Mouse (Mus musculus) CH12.LX (cell line): ENCODE data around the gene Il20. TPM values are rescaled to one million over a fixed set of nuclear protein-coding genes. Genes with fewer than 3 reads are reported as not detected.
A peak's percentile ranks its signal among the peaks of the same experiment; 100 is the strongest.

Source experiments
- DNase-seq: peaks from one replicate; pipeline ENCODE4 v3.0.0-alpha.2; 2013; ENCODE audit errors: extremely low read depth
- H3K27ac ChIP-seq: 2 replicates; pipeline ENCODE4 v1.5.1; 2012; ENCODE audit warnings: low read depth, mild to moderate bottlenecking, control low read depth, moderate library complexity; ENCODE audit not compliant: insufficient read depth
- H3K27me3 ChIP-seq: replicated peaks from 2 replicates; pipeline ENCODE3; 2012; ENCODE audit warnings: inconsistent platforms
- H3K36me3 ChIP-seq, 2 experiments: replicated peaks in 1 of 2; 2 replicates each; pipeline versions ENCODE3 to v1.6.1; 2012; ENCODE audit warnings: inconsistent platforms in 1 of 2, low read length in 1 of 2, mild to moderate bottlenecking in 1 of 2, mixed read lengths in 1 of 2, moderate library complexity in 1 of 2; ENCODE audit not compliant: control insufficient read depth in 1 of 2, insufficient read depth in 1 of 2
- H3K4me1 ChIP-seq, 2 experiments: 2 replicates each; pipeline ENCODE4 v1.6.1; 2012; ENCODE audit warnings: inconsistent platforms in 1 of 2, moderate library complexity in 1 of 2; ENCODE audit not compliant: insufficient read depth in 2 of 2, control insufficient read depth in 1 of 2
- H3K4me2 ChIP-seq: 2 replicates; pipeline ENCODE4 v1.6.1; 2012; ENCODE audit warnings: low read depth, mild to moderate bottlenecking, control low read depth; ENCODE audit not compliant: poor library complexity, insufficient read depth, severe bottlenecking
- H3K4me3 ChIP-seq, 3 experiments: fragments of 150-350 bp in 1 of 3; sonication (generic) in 1 of 3; replicated peaks in 1 of 3; 2 replicates each; pipeline versions ENCODE3 to v1.5.1; 2011 to 2012; ENCODE audit warnings: low read depth in 2 of 3, low read length in 2 of 3, mild to moderate bottlenecking in 2 of 3, moderate library complexity in 2 of 3, control low read depth in 1 of 3, improper control_type of control experiment in 1 of 3, inconsistent platforms in 1 of 3, mixed read lengths in 1 of 3; ENCODE audit not compliant: poor library complexity in 1 of 3
- H3K79me2 ChIP-seq: replicated peaks from 2 replicates; pipeline ENCODE4 v1.6.1; 2012; ENCODE audit warnings: mild to moderate bottlenecking, moderate library complexity; ENCODE audit not compliant: control insufficient read depth, poor library complexity, insufficient read depth, severe bottlenecking; ENCODE audit errors: extremely low read depth
- H3K9ac ChIP-seq: 2 replicates; pipeline ENCODE4 v1.6.1; 2012; ENCODE audit warnings: low read depth, mild to moderate bottlenecking, control low read depth, moderate library complexity; ENCODE audit not compliant: insufficient read depth
- H3K9me3 ChIP-seq: replicated peaks from 2 replicates; pipeline ENCODE3; 2012; ENCODE audit warnings: low read length, inconsistent platforms, mixed read lengths
- BHLHE40 ChIP-seq: IDR thresholded peaks from 2 replicates; pipeline ENCODE4 v1.6.1; 2011; ENCODE audit warnings: mild to moderate bottlenecking, low read depth, low read length, improper control_type of control experiment
- CHD1 ChIP-seq: IDR thresholded peaks from 2 replicates; pipeline ENCODE4 v1.6.1; 2012; ENCODE audit warnings: low read depth, low read length, improper control_type of control experiment, inconsistent platforms
- CHD2 ChIP-seq: IDR thresholded peaks from 2 replicates; pipeline ENCODE4 v1.6.1; 2011; ENCODE audit warnings: low read length, improper control_type of control experiment
- CTCF ChIP-seq, 2 experiments: IDR thresholded peaks in 1 of 2; conservative IDR thresholded peaks in 1 of 2; 2 replicates each; pipeline ENCODE4 v1.5.1; 2011 to 2012; ENCODE audit warnings: low read depth in 2 of 2, low read length in 2 of 2, improper control_type of control experiment in 1 of 2, inconsistent platforms in 1 of 2, mild to moderate bottlenecking in 1 of 2, moderate library complexity in 1 of 2
- GABPA ChIP-seq: IDR thresholded peaks from 2 replicates; pipeline ENCODE4 v1.6.1; 2012; ENCODE audit warnings: low read depth, low read length, improper control_type of control experiment, inconsistent platforms; ENCODE audit not compliant: insufficient replicate concordance
- IRF4 ChIP-seq: IDR thresholded peaks from 2 replicates; pipeline ENCODE4 v1.6.1; 2014; ENCODE audit warnings: low read depth, mild to moderate bottlenecking, inconsistent platforms, low read length, improper control_type of control experiment
- JUND ChIP-seq: conservative IDR thresholded peaks from 2 replicates; pipeline ENCODE4 v1.6.1; 2011; ENCODE audit warnings: low read depth, low read length, improper control_type of control experiment
- MAFK ChIP-seq: IDR thresholded peaks from 2 replicates; pipeline ENCODE4 v1.6.1; 2011; ENCODE audit warnings: low read length, improper control_type of control experiment; ENCODE audit not compliant: insufficient replicate concordance
- MAZ ChIP-seq: IDR thresholded peaks from 2 replicates; pipeline ENCODE4 v1.6.1; 2012; ENCODE audit warnings: low read depth, mild to moderate bottlenecking, inconsistent platforms, low read length, improper control_type of control experiment, moderate library complexity
- MEF2A ChIP-seq: IDR thresholded peaks from 2 replicates; pipeline ENCODE4 v1.6.1; 2014; ENCODE audit warnings: low read depth, mild to moderate bottlenecking, inconsistent platforms, low read length, improper control_type of control experiment, borderline replicate concordance
- MYC ChIP-seq: IDR thresholded peaks from 2 replicates; pipeline ENCODE4 v1.6.1; 2011; ENCODE audit warnings: low read depth, mild to moderate bottlenecking, improper control_type of control experiment, low read length
- NELFE ChIP-seq: IDR thresholded peaks from 2 replicates; pipeline ENCODE4 v1.6.1; 2011; ENCODE audit warnings: low read depth, low read length, improper control_type of control experiment
- NRF1 ChIP-seq: IDR thresholded peaks from 2 replicates; pipeline ENCODE4 v1.6.1; 2014; ENCODE audit warnings: low read depth, mild to moderate bottlenecking, inconsistent platforms, low read length, improper control_type of control experiment, moderate library complexity
- POLR2A ChIP-seq: IDR thresholded peaks from 2 replicates; pipeline ENCODE4 v1.6.1; 2011; ENCODE audit warnings: low read depth, mild to moderate bottlenecking, improper control_type of control experiment, low read length
- POLR2AphosphoS2 ChIP-seq: IDR thresholded peaks from 2 replicates; pipeline ENCODE4 v1.6.1; 2011; ENCODE audit warnings: low read depth, low read length, improper control_type of control experiment
- RAD21 ChIP-seq: IDR thresholded peaks from 2 replicates; pipeline ENCODE4 v1.6.1; 2011; ENCODE audit warnings: low read depth, mild to moderate bottlenecking, low read length, improper control_type of control experiment, moderate library complexity
- SIN3A ChIP-seq: IDR thresholded peaks from 2 replicates; pipeline ENCODE4 v1.6.1; 2012; ENCODE audit warnings: low read length, improper control_type of control experiment, inconsistent platforms
- SMC3 ChIP-seq: IDR thresholded peaks from 2 replicates; pipeline ENCODE4 v1.6.1; 2011; ENCODE audit warnings: low read depth, low read length, improper control_type of control experiment
- TBP ChIP-seq: conservative IDR thresholded peaks from 2 replicates; pipeline ENCODE4 v1.6.1; 2011; ENCODE audit warnings: low read depth, low read length, improper control_type of control experiment
- TCF12 ChIP-seq: IDR thresholded peaks from 2 replicates; pipeline ENCODE4 v1.6.1; 2014; ENCODE audit warnings: low read depth, mild to moderate bottlenecking, inconsistent platforms, low read length, improper control_type of control experiment
- UBTF ChIP-seq: IDR thresholded peaks from 2 replicates; pipeline ENCODE4 v1.6.1; 2012; ENCODE audit warnings: low read depth, mild to moderate bottlenecking, inconsistent platforms, low read length, improper control_type of control experiment, moderate library complexity
- USF1 ChIP-seq: IDR thresholded peaks from 2 replicates; pipeline ENCODE4 v1.6.1; 2014; ENCODE audit warnings: low read depth, mild to moderate bottlenecking, inconsistent platforms, low read length, improper control_type of control experiment
- ZC3H11A ChIP-seq: IDR thresholded peaks from 2 replicates; pipeline ENCODE4 v1.6.1; 2012; ENCODE audit warnings: low read depth, mild to moderate bottlenecking, inconsistent platforms, low read length, improper control_type of control experiment
- ZMIZ1 ChIP-seq: IDR thresholded peaks from 2 replicates; pipeline ENCODE4 v1.6.1; 2012; ENCODE audit warnings: low read depth, mild to moderate bottlenecking, inconsistent platforms, low read length, improper control_type of control experiment
- ZNF384 ChIP-seq: IDR thresholded peaks from 2 replicates; pipeline ENCODE4 v1.6.1; 2012; ENCODE audit warnings: low read depth, low read length, improper control_type of control experiment, inconsistent platforms
- dilution Hi-C: fragments of 300-500 bp; cut with MboI; formaldehyde crosslinking; loops from 2 replicates; pipeline ENCODE4 v1.14.3; 2020; ENCODE audit warnings: low sequenced_read_pairs; ENCODE audit not compliant: extremely low pct_unique_long_range_greater_than_20kb, extremely low pct_ligation_motif_present
- in situ Hi-C: fragments of 300-500 bp; cut with MboI; formaldehyde crosslinking; loops from 3 replicates; pipeline ENCODE4 v1.14.3; 2019; ENCODE audit warnings: low sequenced_read_pairs, low pct_ligation_motif_present, low pct_unique_long_range_greater_than_20kb, mixed read lengths
- polyA plus RNA-seq: library from polyadenylated mRNA; unstranded; fragments of >175 nt; gene quantifications from 2 replicates; pipeline ENCODE4 v1.2.1, GENCODE M21; 2012; ENCODE audit warnings: low read depth; ENCODE audit not compliant: insufficient read length
- total RNA-seq, 2 experiments: library from RNA; depleted of rRNA; stranded (reverse); fragments of 300-350 nt in 1 of 2; fragments of >200 nt in 1 of 2; gene quantifications; 2 replicates each; pipeline ENCODE4 v1.2.3; 2012 to 2014

Il20 gene
- total and polyA plus RNA-seq, 3 experiments = not detected

GRCm38 (mm10) chr1:130875910-130876309 lies 35.3 kb downstream of the Il20 start (continued):
- TF ChIP-seq MAZ = no peak

- no peak overlapping the region for H3K27ac ChIP-seq
- H3K79me2 ChIP-seq = no peaks in the 10 kb centered on the region
- in situ Hi-C loops (loop anchor here (5.0 kb wide), 1 partner anchor 177 kb away; no protein-coding TSS in a partner anchor), dilution Hi-C loops (no loop called here)
- H3K4me3 ChIP-seq = no peak overlapping the region
- peaks cover 8 to 54% of the 10 kb centered on the region in 2 experiments for H3K4me1 ChIP-seq
- peak; percentile 82 for TF ChIP-seq RAD21
- no peak for TF ChIP-seq POLR2AphosphoS2
- TF ChIP-seq MAFK = no peak
- no peak for TF ChIP-seq NRF1
- peak; percentile 39 for TF ChIP-seq ZC3H11A
- TF ChIP-seq ZNF384 = no peak
- 0 out of 2 replicates have a peak, but pooled peaks have one; percentile 24 for TF ChIP-seq IRF4
- no peak for TF ChIP-seq TBP
- TF ChIP-seq ZMIZ1 = no peak
- no peak for TF ChIP-seq UBTF
- no peak for TF ChIP-seq MYC
- TF ChIP-seq GABPA = no peak
- no peak for TF ChIP-seq POLR2A
- TF ChIP-seq CTCF (conservative IDR thresholded peaks at IDR 0.05 in 1 of 2, IDR thresholded peaks at IDR 0.05 in 1 of 2; ENCODE audit: low read depth in 2 of 2, low read length in 2 of 2) = peak; percentile 72 to 90
- peak; percentile 86 for TF ChIP-seq SMC3
- no peak overlapping the region for H3K9ac ChIP-seq
- H3K36me3 ChIP-seq = no peaks in the 10 kb centered on the region
- H3K4me2 ChIP-seq = no peak overlapping the region
- peak; percentile 63 for DNase-seq
- peaks cover 2% of the 10 kb centered on the region for H3K9me3 ChIP-seq
- H3K27me3 ChIP-seq = no peaks in the 10 kb centered on the region
Observed at GRCm38 (mm10) chr1:130875139-130875538, 36.1 kb downstream of the Il20 start.

GRCm38 (mm10) chr1:130872912-130873311 lies 38.3 kb downstream of the Il20 start:
- in situ Hi-C loops (no loop called here), dilution Hi-C loops (no loop called here)
- Histone ChIP-seq H3K27ac (no peak overlapping the region), H3K4me2 (no peak overlapping the region), H3K9ac (no peak overlapping the region), H3K36me3 (no peaks in the 10 kb centered on the region), H3K79me2 (no peaks in the 10 kb centered on the region), H3K9me3 (peaks cover 2% of the 10 kb centered on the region), H3K4me1 (peaks cover 0 to 45% of the 10 kb centered on the region in 2 experiments; a peak in 2 of 4 replicates), H3K27me3 (no peaks in the 10 kb centered on the region), H3K4me3 (no peak overlapping the region)
- no peak for DNase-seq
- TF ChIP-seq POLR2AphosphoS2 = no peak
- no peak for TF ChIP-seq CHD2
- no peak for TF ChIP-seq NELFE
- TF ChIP-seq UBTF = no peak
- TF ChIP-seq MAZ = no peak
- no peak for TF ChIP-seq GABPA
- TF ChIP-seq IRF4 = no peak
- TF ChIP-seq POLR2A = no peak
- TF ChIP-seq CHD1 = no peak
- TF ChIP-seq SIN3A = no peak
- TF ChIP-seq JUND = no peak
- TF ChIP-seq MAFK = no peak
- no peak for TF ChIP-seq ZMIZ1
- TF ChIP-seq BHLHE40 = no peak
- no peak for TF ChIP-seq NRF1
- no peak for TF ChIP-seq USF1
- no peak for TF ChIP-seq TCF12
- no peak for TF ChIP-seq ZC3H11A
- TF ChIP-seq MEF2A = no peak
